Mouse (Mus musculus): ENCODE measurements around the gene Ctnnal1.

DNA sequence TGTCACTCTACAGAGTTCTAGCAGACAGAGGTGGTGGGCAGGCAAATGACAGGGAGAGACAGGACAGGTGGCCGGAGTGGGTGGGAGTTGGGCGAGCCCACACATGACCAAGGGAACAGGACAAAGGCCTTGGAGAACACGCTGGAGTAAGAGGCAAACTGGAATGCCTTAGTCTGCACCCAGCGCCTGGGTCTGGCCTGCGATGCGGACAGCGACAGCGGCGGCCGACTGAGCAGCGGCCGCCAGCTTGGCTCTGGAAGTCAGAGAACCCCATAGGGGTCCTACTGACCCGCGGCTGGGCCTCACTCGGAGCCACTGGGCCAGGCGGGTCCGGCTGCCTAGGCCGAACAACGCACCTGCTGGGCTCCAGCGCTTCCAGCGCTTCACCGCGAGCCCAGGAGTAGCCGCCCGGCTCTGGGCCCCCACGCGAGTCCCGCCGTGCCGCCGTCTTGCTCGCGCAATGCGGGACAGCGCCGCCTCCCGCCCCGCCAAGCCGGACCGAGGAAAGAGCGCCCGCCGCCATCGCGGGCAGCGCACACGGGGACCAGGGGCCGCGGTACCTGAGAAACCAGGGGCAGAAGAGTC is 479 bp downstream of the Ctnnal1 start:
- TF ChIP-seq CTCF (IDR thresholded peaks at IDR 0.05; ENCODE audit: control insufficient read depth, insufficient read depth, insufficient read length) = no peak
- TF ChIP-seq MYOD1 (IDR thresholded peaks at IDR 0.05; ENCODE audit: control insufficient read depth, insufficient read length, low read depth) = no peak
- TF ChIP-seq USF1 (IDR thresholded peaks at IDR 0.05; ENCODE audit: low read depth) = no peak
